Mouse (Mus musculus) spleen, adult 2 months (tissue): Measurements from ENCODE around the gene Aldh1a1.

Experiments used
- CTCF ChIP-seq: fragments of 200-500 bp; IDR thresholded peaks from 2 replicates; pipeline ENCODE4 v1.5.1; 2011; ENCODE audit warnings: mild to moderate bottlenecking, inconsistent platforms; ENCODE audit not compliant: insufficient read depth, insufficient read length, insufficient replicate concordance; ENCODE audit errors: extremely low read depth
- POLR2A ChIP-seq: fragments of 200-500 bp; IDR thresholded peaks from 2 replicates; pipeline ENCODE4 v1.6.1; 2011; ENCODE audit warnings: low read depth, low read length, inconsistent platforms

GRCm38 (mm10) chr19:20558544-20558943 is 66.0 kb downstream of the Aldh1a1 start:
- no peak for TF ChIP-seq CTCF
- no peak for TF ChIP-seq POLR2A
